Mouse (Mus musculus) heart, embryonic 12.5 days (tissue): Measurements from ENCODE around the gene Rad51b. TPM values are rescaled to one million over a fixed set of nuclear protein-coding genes. Genes with fewer than 3 reads are reported as not detected.
A peak's percentile ranks its signal among the peaks of the same experiment; 100 is the strongest.

Experiments used
- ATAC-seq: fragments of 200-750 bp; cut with Nextera tagmentation; 2 replicates; pipeline ENCODE4 v1.8.0; 2017; ENCODE audit warnings: moderate TSS enrichment, moderate library complexity; ENCODE audit not compliant: insufficient number of reproducible peaks, low FRiP score
- H3K27ac ChIP-seq: fragments of 300-500 bp; sonication (generic); 2 replicates; pipeline ENCODE4 v1.5.1; 2016; ENCODE audit warnings: mild to moderate bottlenecking, moderate library complexity; ENCODE audit not compliant: poor library complexity, severe bottlenecking
- H3K27me3 ChIP-seq: fragments of 300-500 bp; sonication (generic); replicated peaks from 2 replicates; pipeline ENCODE4 v1.6.1; 2016; ENCODE audit warnings: mild to moderate bottlenecking, moderate library complexity
- H3K36me3 ChIP-seq: fragments of 300-500 bp; sonication (generic); 2 replicates; pipeline ENCODE4 v1.6.1; 2016; ENCODE audit warnings: mild to moderate bottlenecking, moderate library complexity
- H3K4me1 ChIP-seq: fragments of 300-500 bp; sonication (generic); replicated peaks from 2 replicates; pipeline ENCODE4 v1.6.1; 2016; ENCODE audit warnings: mild to moderate bottlenecking
- H3K4me2 ChIP-seq: fragments of 300-500 bp; sonication (generic); 2 replicates; pipeline ENCODE4 v1.6.1; 2016; ENCODE audit warnings: mild to moderate bottlenecking, moderate library complexity
- H3K4me3 ChIP-seq: fragments of 300-500 bp; sonication (generic); 2 replicates; pipeline ENCODE4 v1.5.1; 2016; ENCODE audit warnings: mild to moderate bottlenecking
- H3K9ac ChIP-seq: fragments of 300-500 bp; sonication (generic); 2 replicates; pipeline ENCODE4 v1.6.1; 2016; ENCODE audit warnings: mild to moderate bottlenecking, moderate library complexity
- H3K9me3 ChIP-seq: fragments of 300-500 bp; sonication (generic); replicated peaks from 2 replicates; pipeline ENCODE4 v1.6.1; 2016; ENCODE audit warnings: mild to moderate bottlenecking, moderate library complexity
- WGBS: fragments of 180-500 bp; shearing (Covaris S2); methylation state at CpG from one replicate; pipeline ENCODE4 v1.1.7; 2016; 5-methylcytosine and 5-hydroxymethylcytosine counted together
- polyA plus RNA-seq: library from polyadenylated mRNA; unstranded; fragments of >200 nt; fragmentation: Nextera tagmentation; extraction: Ambion mirVana; gene quantifications from 2 replicates; pipeline ENCODE4 v1.2.1, GENCODE M21; 2016

The Rad51b gene
- polyA plus RNA-seq, 1 experiment from 2014 or later = 4.6 TPM

- no peak overlapping the region for H3K4me2 ChIP-seq
- H3K4me3 ChIP-seq = no peak overlapping the region
- H3K36me3 ChIP-seq = no peaks in the 10 kb centered on the region
- no peak overlapping the region for H3K9ac ChIP-seq
- no peak for ATAC-seq
- peaks cover 45% of the 10 kb centered on the region for H3K4me1 ChIP-seq
- 20% methylated on average over 1 of the region's 1 CpGs for whole genome bisulfite sequencing
- H3K27ac ChIP-seq = no peak overlapping the region
- H3K9me3 ChIP-seq = no peaks in the 10 kb centered on the region
- H3K27me3 ChIP-seq = no peaks in the 10 kb centered on the region
Measured at GRCm38 (mm10) chr12:79830686-79831085, 533.6 kb downstream of the Rad51b start.

- Histone ChIP-seq H3K9me3 (no peaks in the 10 kb centered on the region), H3K27ac (no peak overlapping the region), H3K4me3 (no peak overlapping the region), H3K36me3 (no peaks in the 10 kb centered on the region), H3K4me1 (peaks cover 30% of the 10 kb centered on the region), H3K4me2 (no peak overlapping the region), H3K9ac (no peak overlapping the region), H3K27me3 (no peaks in the 10 kb centered on the region)
- ATAC-seq = no peak
- 78% methylated on average over 6 of the region's 6 CpGs for WGBS
Measured at GRCm38 (mm10) chr12:79832611-79833010, 535.5 kb downstream of the Rad51b start.

DNA sequence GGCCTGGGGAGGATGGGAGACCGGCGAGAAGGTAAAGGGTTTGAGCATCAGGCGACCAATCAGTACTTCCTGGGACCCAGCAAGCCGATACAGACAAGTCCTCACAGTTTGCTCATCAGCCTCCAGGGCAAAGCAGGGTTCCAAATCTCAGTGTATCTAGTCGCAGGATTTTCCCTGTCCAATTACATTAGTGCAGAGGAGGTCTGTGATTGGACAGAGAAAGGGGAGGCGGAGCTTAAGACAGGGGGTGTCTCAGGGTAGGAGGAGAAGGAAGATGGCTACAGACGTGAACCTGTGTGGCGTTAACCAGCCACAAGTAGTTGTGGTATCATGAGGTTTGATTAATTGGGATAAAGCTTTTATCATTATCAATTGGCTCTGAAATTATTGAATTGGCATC, 538.4 kb downstream of the Rad51b start:
- Histone ChIP-seq H3K4me1 (peaks cover 42% of the 10 kb centered on the region), H3K4me3 (no peak overlapping the region)

GRCm38 (mm10) chr12:79838181-79838961, 541.3 kb downstream of the Rad51b start:
- H3K27me3 ChIP-seq = no peaks in the 10 kb centered on the region
- no peaks in the 10 kb centered on the region for H3K36me3 ChIP-seq
- 35% methylated on average over 6 of the region's 6 CpGs for WGBS
- ATAC-seq = peak; percentile 75
- peak overlapping the region; percentile 86 for H3K27ac ChIP-seq
- no peak overlapping the region for H3K4me3 ChIP-seq
- H3K9me3 ChIP-seq = no peaks in the 10 kb centered on the region
- peak overlapping the region; percentile 26; the same call in 1 of the 2 replicates for H3K9ac ChIP-seq
- H3K4me1 ChIP-seq = peaks cover 69% of the 10 kb centered on the region
- no peak overlapping the region for H3K4me2 ChIP-seq

More for the DNA sequence above, 538.4 kb downstream of the Rad51b start:
- 88% methylated on average over 8 of the region's 8 CpGs for WGBS
- Histone ChIP-seq H3K27me3 (no peaks in the 10 kb centered on the region), H3K27ac (no peak overlapping the region), H3K4me2 (no peak overlapping the region), H3K36me3 (no peaks in the 10 kb centered on the region), H3K9me3 (no peaks in the 10 kb centered on the region), H3K9ac (no peak overlapping the region)
- no peak for ATAC-seq

DNA sequence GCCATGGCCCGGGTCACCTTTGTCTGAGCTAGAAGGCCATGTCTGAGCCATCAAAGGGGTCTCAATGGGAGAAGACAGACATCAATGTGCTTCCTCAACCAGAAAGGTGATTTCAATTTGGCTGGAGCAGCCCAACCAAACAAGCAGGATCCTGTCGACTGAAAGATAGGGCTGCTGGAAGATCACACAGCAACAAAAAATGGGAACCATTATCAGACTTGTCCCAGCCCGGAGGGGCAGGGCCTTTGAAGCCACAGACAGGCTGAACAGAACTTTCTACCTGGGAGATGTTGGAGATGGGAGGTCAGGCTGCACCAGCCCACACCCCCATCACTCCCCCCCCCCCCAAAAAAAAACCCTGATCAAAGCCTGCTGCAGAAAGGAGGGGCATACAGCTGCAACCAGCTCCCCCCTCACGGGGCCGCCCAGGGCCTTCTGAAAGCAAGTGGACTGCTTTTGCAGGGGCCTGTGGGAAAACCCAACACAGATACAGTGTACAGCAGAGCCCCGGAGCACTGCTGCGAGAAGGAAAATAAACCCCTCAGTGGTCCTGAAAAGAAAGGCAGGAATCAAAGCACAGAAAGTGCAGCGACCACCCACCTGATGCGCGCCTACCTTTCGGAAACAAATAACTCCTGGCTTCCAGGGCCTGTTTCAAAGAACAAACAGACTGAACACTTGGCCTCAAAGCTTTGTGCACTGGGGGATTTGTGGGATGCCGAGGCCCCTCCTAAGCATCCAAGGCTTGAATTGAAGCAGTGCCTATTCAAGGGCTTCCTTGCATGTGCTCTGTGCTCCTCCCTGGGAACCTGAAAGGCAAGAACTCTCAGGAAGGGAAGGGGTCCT, 542.2 kb downstream of the Rad51b start:
- H3K27me3 ChIP-seq = no peaks in the 10 kb centered on the region
- H3K27ac ChIP-seq = peak overlapping the region; percentile 86
- peaks cover 70% of the 10 kb centered on the region for H3K4me1 ChIP-seq
- no peak overlapping the region for H3K9ac ChIP-seq
- H3K4me2 ChIP-seq = no peak overlapping the region
- ATAC-seq = no peak
- H3K4me3 ChIP-seq = no peak overlapping the region
- no peaks in the 10 kb centered on the region for H3K36me3 ChIP-seq
- H3K9me3 ChIP-seq = no peaks in the 10 kb centered on the region
- 67% methylated on average over 12 of the region's 12 CpGs for WGBS

- 43% methylated on average over 5 of the region's 5 CpGs for WGBS
- no peaks in the 10 kb centered on the region for H3K27me3 ChIP-seq
- ATAC-seq = no peak
- no peak overlapping the region for H3K9ac ChIP-seq
- no peak overlapping the region for H3K4me2 ChIP-seq
- H3K36me3 ChIP-seq = no peaks in the 10 kb centered on the region
- H3K4me3 ChIP-seq = no peak overlapping the region
- no peaks in the 10 kb centered on the region for H3K9me3 ChIP-seq
- H3K27ac ChIP-seq = peak overlapping the region; percentile 2; the same call in 1 of the 2 replicates
- H3K4me1 ChIP-seq = peaks cover 79% of the 10 kb centered on the region
Measured at GRCm38 (mm10) chr12:79840465-79840864, 543.4 kb downstream of the Rad51b start.

- ATAC-seq = no peak
- Histone ChIP-seq H3K4me1 (peaks cover 86% of the 10 kb centered on the region), H3K9ac (no peak overlapping the region), H3K27me3 (no peaks in the 10 kb centered on the region), H3K27ac (peak overlapping the region; percentile 80; the same call in 1 of the 2 replicates), H3K9me3 (no peaks in the 10 kb centered on the region), H3K4me3 (no peak overlapping the region), H3K36me3 (no peaks in the 10 kb centered on the region), H3K4me2 (no peak overlapping the region)
- WGBS = 84% methylated on average over 3 of the region's 3 CpGs
Measured at GRCm38 (mm10) chr12:79841248-79841647, 544.2 kb downstream of the Rad51b start.

DNA sequence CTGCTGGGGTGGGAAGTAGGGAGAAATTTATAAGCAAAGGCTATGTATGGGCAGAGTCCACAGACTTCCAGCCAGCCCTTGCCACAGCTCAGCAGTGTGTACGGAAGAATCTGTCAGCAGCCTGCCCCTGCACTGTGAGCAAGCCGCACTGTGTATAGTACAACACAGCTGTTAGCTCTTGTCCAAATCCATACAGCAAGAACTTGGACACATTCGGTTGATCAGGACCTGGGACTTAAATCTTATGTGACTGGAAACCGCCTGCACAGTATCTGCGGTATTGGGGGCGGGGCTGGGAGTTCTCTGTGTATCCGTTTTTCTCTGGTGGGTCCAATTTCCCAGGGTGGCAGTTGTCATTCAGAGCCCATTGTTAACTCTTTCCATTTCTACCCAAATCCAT, 545.2 kb downstream of the Rad51b start:
- Histone ChIP-seq H3K4me2 (no peak overlapping the region), H3K27ac (peak overlapping the region; percentile 80)
- 0 out of 2 replicates have a peak, but pooled peaks have one; percentile 38 for ATAC-seq

GRCm38 (mm10) chr12:79843002-79843401, 545.9 kb downstream of the Rad51b start:
- ATAC-seq = 0 out of 2 replicates have a peak, but pooled peaks have one; percentile 38
- H3K4me2 ChIP-seq = no peak overlapping the region
- peak overlapping the region; percentile 34; the same call in 1 of the 2 replicates for H3K9ac ChIP-seq
- peaks cover 88% of the 10 kb centered on the region for H3K4me1 ChIP-seq
- no peaks in the 10 kb centered on the region for H3K27me3 ChIP-seq
- no peak overlapping the region for H3K4me3 ChIP-seq
- no peaks in the 10 kb centered on the region for H3K36me3 ChIP-seq
- no peaks in the 10 kb centered on the region for H3K9me3 ChIP-seq
- peak overlapping the region; percentile 80 for H3K27ac ChIP-seq
- WGBS = 59% methylated on average over 11 of the region's 11 CpGs

More for the DNA sequence above, 545.2 kb downstream of the Rad51b start:
- H3K9ac ChIP-seq = peak overlapping the region; percentile 34; the same call in 1 of the 2 replicates
- H3K4me3 ChIP-seq = no peak overlapping the region
- no peaks in the 10 kb centered on the region for H3K36me3 ChIP-seq
- H3K4me1 ChIP-seq = peaks cover 94% of the 10 kb centered on the region
- no peaks in the 10 kb centered on the region for H3K9me3 ChIP-seq
- 21% methylated on average over 7 of the region's 7 CpGs for WGBS
- no peaks in the 10 kb centered on the region for H3K27me3 ChIP-seq

DNA sequence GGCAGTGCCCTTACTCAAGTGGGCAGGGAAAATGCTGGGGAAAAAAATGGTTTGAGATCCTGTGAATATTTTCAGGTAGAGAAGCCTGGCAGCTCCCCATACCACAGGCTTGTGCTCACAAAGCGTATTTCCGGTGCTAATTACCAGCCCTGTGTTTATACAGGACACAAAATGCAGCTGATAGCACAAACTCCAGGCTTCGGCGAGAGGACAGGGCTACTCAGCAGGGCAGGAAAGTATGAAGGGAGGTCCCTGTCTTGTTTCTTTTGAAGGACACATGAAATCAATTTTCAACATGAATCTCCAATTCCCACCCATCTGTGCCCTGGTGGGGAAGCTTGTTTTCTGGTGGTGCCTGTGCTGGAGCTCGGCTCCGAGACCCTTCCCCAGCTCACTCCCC, 546.4 kb downstream of the Rad51b start:
- H3K4me3 ChIP-seq = no peak overlapping the region
- H3K27me3 ChIP-seq = no peaks in the 10 kb centered on the region
- 48% methylated on average over 6 of the region's 6 CpGs for WGBS
- no peaks in the 10 kb centered on the region for H3K36me3 ChIP-seq
- peak overlapping the region; percentile 80 for H3K27ac ChIP-seq
- H3K4me1 ChIP-seq = peaks cover 86% of the 10 kb centered on the region
- no peak overlapping the region for H3K4me2 ChIP-seq
- H3K9me3 ChIP-seq = no peaks in the 10 kb centered on the region
- H3K9ac ChIP-seq = no peak overlapping the region
- no peak for ATAC-seq
